Mouse (Mus musculus) embryonic facial prominence, embryonic 11.5 days (tissue): ENCODE data around the gene Card9. TPM values are rescaled to one million over a fixed set of nuclear protein-coding genes. Genes with fewer than 3 reads are reported as not detected.

Experiments
- ATAC-seq: fragments of 200-750 bp; cut with Nextera tagmentation; replicated peaks from 2 replicates; pipeline ENCODE4 v1.8.0; 2017; ENCODE audit warnings: low read depth; ENCODE audit not compliant: insufficient number of reproducible peaks, low FRiP score, low TSS enrichment
- DNase-seq: peaks from one replicate; pipeline ENCODE4 v3.0.0-alpha.2; 2015; ENCODE audit warnings: low spot score
- H3K27ac ChIP-seq: fragments of 300-500 bp; sonication (generic); replicated peaks from 2 replicates; pipeline ENCODE4 v1.5.1; 2014; ENCODE audit warnings: mild to moderate bottlenecking, low read depth, low read length, control low read depth
- H3K27me3 ChIP-seq: fragments of 300-500 bp; sonication (generic); 2 replicates; pipeline ENCODE4 v1.6.1; 2014; ENCODE audit warnings: mild to moderate bottlenecking, low read length, moderate library complexity, mixed read lengths; ENCODE audit not compliant: control insufficient read depth, insufficient read depth
- H3K36me3 ChIP-seq: fragments of 300-500 bp; sonication (generic); replicated peaks from 2 replicates; pipeline ENCODE4 v1.6.1; 2014; ENCODE audit warnings: low read depth, mild to moderate bottlenecking, low read length, moderate library complexity, mixed read lengths; ENCODE audit not compliant: control insufficient read depth, insufficient read depth
- H3K4me1 ChIP-seq: fragments of 300-500 bp; sonication (generic); 2 replicates; pipeline ENCODE4 v1.6.1; 2014; ENCODE audit warnings: low read length, mixed read lengths; ENCODE audit not compliant: control insufficient read depth, insufficient read depth
- H3K4me2 ChIP-seq: fragments of 300-500 bp; sonication (generic); 2 replicates; pipeline ENCODE4 v1.6.1; 2014; ENCODE audit warnings: low read depth, mild to moderate bottlenecking, control low read depth, low read length, moderate library complexity
- H3K4me3 ChIP-seq: fragments of 300-500 bp; sonication (generic); 2 replicates; pipeline ENCODE4 v1.5.1; 2014; ENCODE audit warnings: low read depth, low read length, control low read depth
- H3K9ac ChIP-seq: fragments of 300-500 bp; sonication (generic); replicated peaks from 2 replicates; pipeline ENCODE4 v1.6.1; 2014; ENCODE audit warnings: mild to moderate bottlenecking, control low read depth, low read length
- H3K9me3 ChIP-seq: fragments of 300-500 bp; sonication (generic); replicated peaks from 2 replicates; pipeline ENCODE4 v1.6.1; 2016; ENCODE audit warnings: mild to moderate bottlenecking, low read length, inconsistent platforms, mixed read lengths; ENCODE audit not compliant: control insufficient read depth
- WGBS: fragments of 180-500 bp; shearing (Covaris S2); extraction: QIAGEN DNeasy Blood & Tissue Kit; methylation state at CpG from one replicate; pipeline ENCODE4 v1.1.7; 2014; 5-methylcytosine and 5-hydroxymethylcytosine counted together
- polyA plus RNA-seq: library from polyadenylated mRNA; unstranded; fragments of >200 nt; fragmentation: Nextera tagmentation; extraction: Ambion mirVana; gene quantifications from 2 replicates; pipeline ENCODE4 v1.2.1, GENCODE M21; 2014

Gene Card9
- 0.40 and 0.41 TPM in 2 replicates for polyA plus RNA-seq

DNA sequence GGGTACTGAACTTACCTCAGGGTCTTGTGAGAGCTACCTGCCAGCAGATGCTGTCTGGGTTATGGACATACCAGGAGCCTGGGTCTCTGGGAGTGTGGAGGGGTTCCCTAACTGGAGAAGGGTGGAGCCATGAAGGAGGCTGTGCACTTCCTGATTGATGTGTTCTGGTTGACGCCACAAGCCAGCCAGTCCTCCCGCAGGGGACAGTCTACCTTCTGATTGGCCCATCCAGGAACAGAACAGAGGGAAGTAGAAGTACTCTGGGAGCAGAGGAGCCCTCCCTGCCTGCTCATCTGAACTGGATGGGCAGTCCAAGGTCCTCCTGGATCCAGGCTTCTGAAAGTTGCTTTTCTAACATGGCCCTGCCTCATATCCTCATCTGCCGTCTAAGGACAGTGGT, at the start of gene Card9:
Card9 (minus strand) TSS at position 147 of the 400 bp plus-strand sequence.
- 46% methylated on average over 3 of the region's 3 CpGs for WGBS
- H3K27ac ChIP-seq, result no peak within 1 kb of the TSS

DNA sequence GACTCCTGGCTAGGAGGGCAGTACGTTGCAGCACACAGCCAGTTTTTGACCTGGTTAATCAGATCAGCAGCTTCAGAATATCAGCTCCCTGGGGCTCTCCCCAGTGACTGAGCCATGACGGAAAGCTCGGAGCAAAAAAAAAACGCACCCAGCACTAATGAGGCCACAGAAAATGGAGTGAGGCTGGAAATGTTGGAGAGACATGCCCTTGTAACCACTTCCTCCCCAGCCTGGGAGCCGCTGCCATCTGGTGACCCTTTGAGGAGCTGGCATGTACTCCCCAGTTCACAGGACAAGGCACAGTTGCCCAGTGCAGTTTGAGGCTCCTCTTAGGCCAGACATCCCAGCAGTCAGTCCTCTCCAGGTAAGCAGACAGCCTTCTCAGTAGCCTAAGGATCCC, 49.4 kb upstream of the Card9 start:
- Histone ChIP-seq H3K9me3 (no peaks in the 10 kb centered on the region), H3K4me1 (peaks cover 5% of the 10 kb centered on the region; the same call in 1 of the 2 replicates), H3K36me3 (peaks cover under 1% of the 10 kb centered on the region), H3K4me3 (no peak overlapping the region), H3K4me2 (no peak overlapping the region), H3K9ac (no peak overlapping the region), H3K27ac (no peak overlapping the region), H3K27me3 (no peaks in the 10 kb centered on the region)
- WGBS, result 77% methylated on average over 5 of the region's 5 CpGs
- DNase-seq, result no peak
- no peak for ATAC-seq

More for the DNA sequence above, at the start of gene Card9:
- no peaks in the 10 kb centered on the region for H3K27me3 ChIP-seq
- no peak for ATAC-seq
- DNase-seq, result no peak
- H3K9me3 ChIP-seq, result no peaks in the 10 kb centered on the region
- H3K9ac ChIP-seq, result no peak within 1 kb of the TSS
- no peak within 1 kb of the TSS for H3K4me2 ChIP-seq
- peaks cover 5% of the 10 kb centered on the region for H3K36me3 ChIP-seq
- no peak within 1 kb of the TSS for H3K4me3 ChIP-seq
- no peaks in the 10 kb centered on the region for H3K4me1 ChIP-seq

DNA sequence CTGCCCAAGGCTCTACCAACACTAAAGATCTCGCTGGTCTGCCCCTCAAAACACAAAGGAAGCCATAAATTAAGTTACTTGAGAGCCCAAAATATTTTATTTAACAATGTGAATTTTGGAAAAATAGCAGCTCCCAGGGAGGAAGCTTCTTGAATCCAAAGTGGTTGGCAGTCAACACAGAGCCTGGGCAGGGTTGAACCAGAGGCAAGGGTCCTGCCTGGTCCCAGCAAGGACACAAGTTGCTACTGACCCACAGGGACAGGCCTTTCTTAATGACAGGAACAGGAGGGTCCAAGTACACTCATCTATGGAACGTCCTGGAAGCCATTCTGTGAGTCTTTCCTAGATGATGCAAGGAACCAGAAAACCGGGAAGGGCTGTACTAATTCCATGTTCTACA, 48.6 kb upstream of the Card9 start:
- H3K27ac ChIP-seq, result no peak overlapping the region
- ATAC-seq, result no peak

DNA sequence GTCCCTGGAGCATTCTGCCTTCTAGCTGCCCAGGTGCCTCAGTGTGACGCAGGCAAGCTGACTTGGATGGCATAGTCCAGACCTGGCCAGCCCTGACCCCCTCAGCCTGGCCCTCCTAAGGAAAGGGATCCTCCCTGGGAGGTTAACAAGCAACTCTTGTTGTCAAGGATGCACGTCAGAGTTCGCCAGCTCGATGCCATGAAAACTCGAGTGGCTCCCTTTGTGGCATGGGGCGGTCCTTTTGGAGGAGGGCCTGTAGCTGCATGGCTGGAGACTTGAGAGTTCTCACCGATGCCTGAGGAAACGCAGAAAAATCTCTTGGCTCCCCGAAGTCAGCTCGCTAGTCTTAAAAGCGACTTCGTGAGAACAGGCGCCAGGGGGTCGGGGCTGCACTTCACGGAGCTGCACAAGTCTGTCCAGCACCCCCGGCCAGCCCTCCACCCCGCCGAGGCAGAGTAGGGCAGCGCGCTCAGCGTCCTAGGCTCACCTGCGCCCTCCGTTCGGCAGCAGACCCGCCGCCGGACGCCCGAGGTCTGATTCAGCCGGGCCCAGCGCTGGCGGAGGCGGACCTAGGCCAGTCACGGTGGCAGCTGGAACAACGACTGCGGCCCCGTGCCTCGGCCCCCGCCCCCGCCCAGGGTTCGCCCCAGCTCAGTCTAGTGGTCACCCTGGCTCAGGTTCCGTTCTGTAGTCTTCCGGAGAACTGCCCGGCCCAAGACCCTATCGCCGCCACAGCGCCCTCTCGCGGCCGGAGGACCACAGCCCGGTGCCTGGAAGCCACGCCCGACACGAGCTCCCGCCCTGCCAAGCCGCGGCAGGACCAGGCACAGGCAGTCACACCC, 48.0 kb upstream of the Card9 start, which contains the start of gene Inpp5e:
Inpp5e (minus strand) TSS at position 689 of the 842 bp plus-strand sequence.
- H3K4me3 ChIP-seq, result peak within 1 kb of the TSS; percentile 92
- H3K27ac ChIP-seq, result peak within 1 kb of the TSS; percentile 49; the same call in 1 of the 2 replicates
- no peaks in the 10 kb centered on the region for H3K9me3 ChIP-seq
- H3K36me3 ChIP-seq, result no peaks in the 10 kb centered on the region
- no peaks in the 10 kb centered on the region for H3K27me3 ChIP-seq
- DNase-seq (peak; percentile 95), ATAC-seq (peak; percentile 94)
- peak within 1 kb of the TSS; percentile 79 for H3K4me2 ChIP-seq
- H3K9ac ChIP-seq, result peak within 1 kb of the TSS; percentile 93
- under 1% methylated on average over 55 of the region's 57 CpGs for WGBS
- peaks cover 5% of the 10 kb centered on the region; the same call in 1 of the 2 replicates for H3K4me1 ChIP-seq

More for the DNA sequence above, 48.6 kb upstream of the Card9 start:
- Histone ChIP-seq H3K9me3 (no peaks in the 10 kb centered on the region), H3K9ac (no peak overlapping the region), H3K4me2 (no peak overlapping the region), H3K4me1 (peaks cover 5% of the 10 kb centered on the region; the same call in 1 of the 2 replicates), H3K36me3 (no peaks in the 10 kb centered on the region), H3K4me3 (peak overlapping the region; percentile 92), H3K27me3 (no peaks in the 10 kb centered on the region)
- DNase-seq, result no peak
- 60% methylated on average over 3 of the region's 3 CpGs for WGBS

DNA sequence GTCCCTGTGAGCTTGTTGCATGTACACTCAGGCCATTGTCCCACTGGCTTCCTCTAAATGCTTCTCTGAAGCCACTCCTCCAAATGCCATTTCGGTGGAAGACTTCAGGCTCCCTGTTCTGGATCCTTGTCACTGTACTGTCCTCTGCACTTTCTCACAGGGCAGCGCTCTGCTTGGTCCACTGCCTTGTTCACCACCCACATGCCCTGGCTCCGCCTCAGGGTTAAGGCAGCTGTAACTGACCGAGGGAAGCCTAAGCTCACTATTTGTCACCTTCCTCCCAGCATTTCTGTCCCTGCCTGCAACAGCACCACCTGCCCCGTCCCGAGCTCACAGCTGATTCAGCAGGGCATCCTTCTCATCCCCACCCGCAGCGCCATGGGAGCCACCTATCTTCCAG, 42.6 kb upstream of the Card9 start:
- no peak overlapping the region for H3K4me2 ChIP-seq
- peaks cover 11% of the 10 kb centered on the region for H3K36me3 ChIP-seq
- H3K27ac ChIP-seq, result no peak overlapping the region
- no peak for ATAC-seq
- peaks cover 5% of the 10 kb centered on the region; the same call in 1 of the 2 replicates for H3K4me1 ChIP-seq
- no peaks in the 10 kb centered on the region for H3K27me3 ChIP-seq
- no peaks in the 10 kb centered on the region for H3K9me3 ChIP-seq
- H3K9ac ChIP-seq, result no peak overlapping the region
- WGBS, result 79% methylated on average over 8 of the region's 8 CpGs
- no peak overlapping the region for H3K4me3 ChIP-seq
- no peak for DNase-seq

DNA sequence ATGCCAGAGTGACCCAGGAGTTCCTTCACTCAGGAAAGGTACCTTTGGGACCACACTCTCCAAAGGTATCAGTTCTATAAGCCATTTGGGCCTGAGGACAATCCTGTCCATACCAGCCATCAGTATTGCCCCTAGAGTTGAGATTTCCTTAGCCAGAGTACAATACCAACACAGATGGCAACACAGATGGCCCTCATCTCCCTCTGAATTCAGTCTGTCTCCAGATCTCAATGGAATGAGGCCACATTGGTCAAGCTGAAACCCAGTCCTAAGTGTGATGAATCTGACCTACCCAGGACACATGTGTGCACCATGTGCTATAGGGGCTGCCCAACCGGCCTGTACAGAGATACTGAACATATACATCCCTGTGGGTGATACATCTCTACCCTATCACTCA, 41.5 kb upstream of the Card9 start:
- ATAC-seq (no peak), DNase-seq (no peak)
- H3K27ac ChIP-seq, result no peak overlapping the region
- no peak overlapping the region for H3K4me2 ChIP-seq
- H3K4me3 ChIP-seq, result no peak overlapping the region
- H3K9me3 ChIP-seq, result no peaks in the 10 kb centered on the region
- 76% methylated on average over 1 of the region's 1 CpGs for WGBS
- no peaks in the 10 kb centered on the region for H3K27me3 ChIP-seq
- no peaks in the 10 kb centered on the region for H3K4me1 ChIP-seq
- no peak overlapping the region for H3K9ac ChIP-seq
- H3K36me3 ChIP-seq, result peaks cover 11% of the 10 kb centered on the region

DNA sequence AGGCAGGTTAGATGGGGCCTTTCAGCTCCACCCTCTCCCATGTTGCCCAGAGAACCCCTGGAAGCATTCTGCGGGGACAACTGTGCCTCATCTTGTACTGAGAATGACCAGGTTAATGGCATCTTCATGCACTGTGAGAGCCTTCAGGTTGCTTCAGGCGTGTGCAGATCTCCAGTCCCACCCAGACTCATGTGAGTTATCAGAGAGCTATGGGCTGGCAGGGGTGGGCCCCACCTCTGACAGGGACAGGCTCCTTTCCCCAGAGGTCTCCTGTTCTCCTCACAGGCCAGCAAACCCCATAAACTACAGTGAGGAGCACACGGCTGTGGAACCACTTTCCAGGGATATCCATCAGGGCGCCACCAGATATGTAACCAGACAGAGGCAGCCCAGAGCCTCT, 40.3 kb upstream of the Card9 start:
- Histone ChIP-seq H3K4me3 (no peak overlapping the region), H3K9me3 (no peaks in the 10 kb centered on the region), H3K36me3 (peaks cover 19% of the 10 kb centered on the region), H3K4me2 (no peak overlapping the region), H3K27me3 (no peaks in the 10 kb centered on the region), H3K9ac (no peak overlapping the region), H3K4me1 (no peaks in the 10 kb centered on the region), H3K27ac (no peak overlapping the region)
- no peak for ATAC-seq
- 90% methylated on average over 4 of the region's 4 CpGs for WGBS
- DNase-seq, result no peak

DNA sequence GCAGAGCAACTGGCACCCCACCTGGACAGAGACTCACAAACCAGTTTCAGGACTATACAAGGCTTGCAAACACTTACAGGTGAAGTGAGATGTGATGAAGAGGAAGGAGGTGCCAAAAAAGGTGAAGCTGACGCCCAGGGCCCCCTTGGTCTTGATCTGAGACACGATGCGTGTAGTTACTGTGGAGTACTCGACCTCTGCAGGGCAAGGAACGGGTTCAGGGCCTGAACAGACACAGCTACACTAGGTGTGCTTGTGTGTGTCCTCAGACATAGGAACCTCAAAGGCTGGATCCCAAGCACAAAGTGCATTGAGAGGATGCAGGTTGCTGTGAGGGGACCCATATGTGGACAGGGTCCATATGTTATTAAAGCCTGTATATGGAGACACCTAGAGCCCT, 39.6 kb upstream of the Card9 start:
- no peak overlapping the region for H3K9ac ChIP-seq
- DNase-seq (no peak), ATAC-seq (no peak)
- H3K4me1 ChIP-seq, result no peaks in the 10 kb centered on the region
- 88% methylated on average over 5 of the region's 5 CpGs for WGBS
- no peak overlapping the region for H3K27ac ChIP-seq
- no peak overlapping the region for H3K4me3 ChIP-seq
- no peaks in the 10 kb centered on the region for H3K27me3 ChIP-seq
- H3K9me3 ChIP-seq, result no peaks in the 10 kb centered on the region
- peaks cover 25% of the 10 kb centered on the region for H3K36me3 ChIP-seq
- H3K4me2 ChIP-seq, result no peak overlapping the region
